Mouse (Mus musculus) thymus, adult 2 months (tissue): Measurements from ENCODE around the gene Gm16442.
"Not testable (repeated sequence)": the region's sequence is repeated elsewhere in the genome, so short reads cannot be mapped to it uniquely, and the experiment has no call there.

ENCODE experiments used
- CTCF ChIP-seq: fragments of 200-500 bp; IDR thresholded peaks from 2 replicates; pipeline ENCODE4 v1.5.1; 2012; ENCODE audit warnings: mild to moderate bottlenecking, control low read depth, low read length, moderate library complexity, borderline replicate concordance; ENCODE audit not compliant: control insufficient read depth, poor library complexity, insufficient read depth; ENCODE audit errors: extremely low read depth
- POLR2A ChIP-seq: fragments of 200-500 bp; IDR thresholded peaks from 2 replicates; pipeline ENCODE4 v1.6.1; 2012; ENCODE audit warnings: mild to moderate bottlenecking, low read length, control low read depth, moderate library complexity; ENCODE audit not compliant: control insufficient read depth, poor library complexity, insufficient read depth; ENCODE audit errors: extremely low read depth

DNA sequence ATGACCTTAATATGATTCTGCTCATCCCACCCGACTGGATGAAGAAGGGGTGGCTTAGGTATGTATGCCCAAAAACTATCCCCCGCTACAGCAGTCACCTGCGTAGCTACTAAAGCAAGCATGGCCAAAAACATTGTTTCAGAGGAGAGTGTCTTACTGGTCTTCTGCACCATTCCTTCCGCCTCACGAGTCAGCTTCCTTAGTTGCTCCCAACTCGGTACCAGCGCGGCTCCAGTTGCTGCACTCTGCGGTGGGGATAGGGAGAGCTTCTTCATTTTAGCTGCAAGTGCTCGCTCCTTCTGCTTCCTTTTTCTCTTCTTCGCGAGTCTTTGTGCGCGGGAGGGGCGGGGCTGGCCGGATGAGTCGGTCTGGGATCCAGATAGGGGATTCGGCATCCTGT is 44.3 kb downstream of the Gm16442 start:
- TF ChIP-seq CTCF, POLR2A: not testable (repeated sequence)
